Mouse (Mus musculus) hindbrain, postnatal 0 days (tissue): ENCODE measurements at regions not wholly inside any gene's neighbourhood (a gene's known extent, or its start where the extent isn't known, plus 50 kb on each side); places are given as distances from the start of the nearest gene placed in this dataset.
A peak's percentile ranks its signal among the peaks of the same experiment; 100 is the strongest.

Experiments
- ATAC-seq: fragments of 200-750 bp; cut with Nextera tagmentation; 2 replicates; pipeline ENCODE4 v1.8.0; 2017; ENCODE audit warnings: mild to moderate bottlenecking, moderate TSS enrichment, moderate library complexity
- DNase-seq: peaks from one replicate; pipeline ENCODE4 v3.0.0-alpha.2; 2015; ENCODE audit warnings: low spot score
- H3K27ac ChIP-seq: fragments of 300-500 bp; sonication (generic); 2 replicates; pipeline ENCODE4 v1.5.1; 2014; ENCODE audit warnings: mild to moderate bottlenecking
- H3K27me3 ChIP-seq: fragments of 300-500 bp; sonication (generic); 2 replicates; pipeline ENCODE4 v1.6.1; 2014; ENCODE audit warnings: low read length, mixed read lengths; ENCODE audit not compliant: insufficient read depth
- H3K36me3 ChIP-seq: fragments of 300-500 bp; sonication (generic); 2 replicates; pipeline ENCODE4 v1.6.1; 2014; ENCODE audit warnings: low read length, mixed read lengths; ENCODE audit not compliant: insufficient read depth
- H3K4me1 ChIP-seq: fragments of 300-500 bp; sonication (generic); 2 replicates; pipeline ENCODE4 v1.6.1; 2014; ENCODE audit warnings: antibody characterized with exemption, low read length, mixed read lengths; ENCODE audit not compliant: insufficient read depth
- H3K4me2 ChIP-seq: fragments of 300-500 bp; sonication (generic); 2 replicates; pipeline ENCODE4 v1.6.1; 2014; ENCODE audit warnings: low read depth, mild to moderate bottlenecking, low read length, moderate library complexity, mixed read lengths
- H3K4me3 ChIP-seq: fragments of 300-500 bp; sonication (generic); 2 replicates; pipeline ENCODE4 v1.5.1; 2014; ENCODE audit warnings: low read length
- H3K9ac ChIP-seq: fragments of 300-500 bp; sonication (generic); replicated peaks from 2 replicates; pipeline ENCODE4 v1.6.1; 2014; ENCODE audit warnings: mild to moderate bottlenecking, low read length, moderate library complexity, mixed read lengths
- H3K9me3 ChIP-seq: fragments of 300-500 bp; sonication (generic); 2 replicates; pipeline ENCODE4 v1.6.1; 2016; ENCODE audit warnings: low read length, mixed read lengths
- CTCF ChIP-seq: IDR thresholded peaks from 2 replicates; pipeline ENCODE4 v1.5.1; 2016; ENCODE audit warnings: antibody characterized with exemption, control low read depth, low read depth
- WGBS: fragments of 180-500 bp; shearing (Covaris S2); extraction: QIAGEN DNeasy Blood & Tissue Kit; methylation state at CpG from one replicate; pipeline ENCODE4 v1.1.7; 2014; 5-methylcytosine and 5-hydroxymethylcytosine counted together

DNA sequence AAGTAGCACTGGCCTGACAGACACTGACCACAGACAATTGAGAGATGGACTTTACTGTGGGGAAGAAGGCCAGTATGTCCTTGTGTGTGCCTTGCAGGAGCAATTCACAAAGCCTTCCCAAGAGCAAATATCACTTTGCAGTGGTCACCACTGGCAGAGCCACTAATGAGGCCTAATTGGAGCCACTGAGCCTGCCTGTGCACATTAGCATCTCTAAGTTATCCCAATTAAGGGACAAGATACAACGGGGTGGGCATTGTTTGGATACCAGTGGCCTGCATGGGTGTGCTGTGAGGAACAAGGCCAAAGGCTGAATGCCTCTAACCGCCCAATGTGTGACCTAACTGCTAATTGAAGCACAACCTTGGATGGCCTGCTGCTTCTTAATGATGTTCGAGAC lies 433.4 kb upstream of the Ptbp2 start:
- Histone ChIP-seq H3K4me2 (no peak overlapping the region), H3K27ac (no peak overlapping the region), H3K36me3 (no peaks in the 10 kb centered on the region), H3K4me3 (no peak overlapping the region), H3K9ac (no peak overlapping the region), H3K4me1 (no peaks in the 10 kb centered on the region), H3K27me3 (no peaks in the 10 kb centered on the region), H3K9me3 (no peaks in the 10 kb centered on the region)
- DNase-seq (no peak), ATAC-seq (no peak)
- WGBS: 48% methylated on average over 3 of the region's 3 CpGs
- no peak for TF ChIP-seq CTCF

DNA sequence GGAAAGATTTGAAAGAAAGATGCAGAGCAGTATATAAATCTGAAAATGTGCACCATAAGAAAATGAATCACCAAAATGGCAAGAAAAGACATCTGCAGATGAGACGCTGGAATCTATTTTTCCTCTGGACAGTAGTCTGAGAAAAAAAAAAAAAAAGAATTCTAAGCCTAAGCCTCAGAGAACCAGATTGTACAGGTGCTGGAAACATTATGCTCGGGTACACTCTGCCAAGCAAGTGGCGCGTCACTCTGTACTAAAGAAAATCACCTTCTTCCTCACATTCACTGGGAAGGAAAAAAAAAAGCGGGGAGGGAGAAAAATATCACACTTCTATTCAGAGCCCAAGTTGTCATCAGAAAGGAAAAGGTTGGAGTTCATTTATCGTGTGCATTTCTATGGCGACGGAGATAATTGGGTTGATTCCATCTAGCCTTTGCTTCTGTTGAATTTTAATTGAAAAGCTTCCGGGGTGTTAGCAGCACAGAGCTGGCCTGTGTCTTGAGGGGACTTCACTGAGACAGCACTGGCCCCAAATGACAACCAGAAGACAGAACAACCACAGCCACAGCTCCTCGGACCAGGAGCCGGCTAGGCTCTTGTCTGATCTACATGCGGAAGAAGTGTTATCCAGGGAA lies 430.5 kb upstream of the Ptbp2 start:
- Histone ChIP-seq H3K4me1 (no peaks in the 10 kb centered on the region), H3K4me3 (no peak overlapping the region), H3K27ac (no peak overlapping the region), H3K9me3 (no peaks in the 10 kb centered on the region), H3K27me3 (no peaks in the 10 kb centered on the region), H3K4me2 (no peak overlapping the region), H3K36me3 (no peaks in the 10 kb centered on the region), H3K9ac (no peak overlapping the region)
- ATAC-seq: no peak
- no peak for TF ChIP-seq CTCF
- DNase-seq: peak; percentile 25
- WGBS: 50% methylated on average over 12 of the region's 12 CpGs

DNA sequence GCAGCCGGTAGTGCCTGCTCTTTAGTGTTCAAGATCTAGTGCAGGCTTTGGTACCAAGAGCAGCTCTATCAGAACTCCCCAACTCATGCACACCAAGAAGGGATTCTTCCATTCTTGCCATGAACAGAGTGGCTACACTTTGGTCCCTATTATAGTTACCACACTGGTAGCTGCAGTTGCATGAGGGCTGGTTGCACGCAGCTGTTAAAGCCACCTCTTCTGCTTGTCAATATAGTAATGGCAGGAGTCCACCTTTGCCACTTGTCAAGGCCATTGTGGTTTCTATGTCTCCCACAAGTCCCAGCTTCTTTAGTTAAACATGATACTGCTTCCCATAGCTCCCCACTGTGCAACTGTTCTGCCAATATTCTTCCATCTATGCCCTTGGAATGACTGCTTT lies 415.1 kb upstream of the Ptbp2 start:
- DNase-seq: no peak
- H3K4me3 ChIP-seq: no peak overlapping the region
- no peak overlapping the region for H3K4me2 ChIP-seq
- no peaks in the 10 kb centered on the region for H3K4me1 ChIP-seq
- no peak for TF ChIP-seq CTCF
- 90% methylated on average over 2 of the region's 2 CpGs for WGBS
- ATAC-seq: no peak
- no peak overlapping the region for H3K9ac ChIP-seq
- no peaks in the 10 kb centered on the region for H3K36me3 ChIP-seq
- no peaks in the 10 kb centered on the region for H3K9me3 ChIP-seq
- H3K27ac ChIP-seq: no peak overlapping the region
- H3K27me3 ChIP-seq: no peaks in the 10 kb centered on the region

- no peak overlapping the region for H3K27ac ChIP-seq
- H3K4me2 ChIP-seq: no peak overlapping the region
- no peaks in the 10 kb centered on the region for H3K36me3 ChIP-seq
- no peaks in the 10 kb centered on the region for H3K27me3 ChIP-seq
- no peak for TF ChIP-seq CTCF
- no peak for ATAC-seq
- no peak overlapping the region for H3K9ac ChIP-seq
- no peaks in the 10 kb centered on the region for H3K9me3 ChIP-seq
- no peak overlapping the region for H3K4me3 ChIP-seq
- DNase-seq: no peak
- WGBS: 79% methylated on average over 3 of the region's 3 CpGs
- H3K4me1 ChIP-seq: 0 out of 2 replicates have a peak, but pooled peaks cover 3% of the 10 kb centered on the region
Observed at GRCm38 (mm10) chr3:120194501-120194900, 410.2 kb upstream of the Ptbp2 start.

DNA sequence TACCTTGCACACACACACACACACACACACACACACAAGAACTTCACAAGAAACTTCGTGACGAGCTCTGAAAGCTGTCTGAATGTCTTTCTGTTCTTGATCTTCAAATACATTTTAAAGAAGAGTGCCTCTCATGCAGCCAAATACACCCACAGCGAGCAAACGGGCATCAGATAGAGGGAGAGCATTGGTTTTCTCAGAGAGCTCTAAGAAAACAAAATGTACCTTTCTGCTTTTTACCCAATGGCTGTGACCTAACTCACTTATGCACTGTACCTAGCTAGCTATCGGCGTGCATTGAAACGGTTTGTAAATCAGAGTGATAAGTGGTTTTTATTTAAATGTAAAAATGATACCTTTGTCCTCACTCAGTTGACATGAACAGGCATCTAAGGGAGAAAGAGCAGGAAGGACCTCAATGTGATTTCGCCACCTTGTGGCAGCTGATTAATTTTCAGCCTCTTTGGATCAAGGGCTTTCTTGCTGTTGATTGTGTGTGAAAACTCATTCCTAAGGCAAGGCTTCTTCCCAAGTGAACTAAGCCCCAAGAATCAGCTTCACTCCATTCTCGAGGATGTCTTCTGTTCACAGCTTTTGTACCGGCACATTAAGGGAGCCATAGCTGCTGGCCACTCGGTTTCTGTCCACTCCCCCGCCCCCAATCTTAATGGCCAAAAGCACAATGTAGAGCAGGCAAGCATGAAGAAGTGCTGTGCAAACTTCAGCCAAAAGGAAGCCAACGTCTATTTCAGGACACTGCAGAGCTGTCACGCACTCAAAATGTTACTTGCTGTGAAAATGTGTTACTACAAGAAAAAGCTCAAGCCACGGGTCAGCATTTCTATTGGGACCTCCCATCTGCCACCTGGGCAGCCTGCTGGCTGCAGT lies 408.4 kb upstream of the Ptbp2 start:
- Histone ChIP-seq H3K9ac (no peak overlapping the region), H3K36me3 (no peaks in the 10 kb centered on the region), H3K4me2 (peak overlapping the region; percentile 43), H3K4me1 (0 out of 2 replicates have a peak, but pooled peaks cover 3% of the 10 kb centered on the region), H3K9me3 (no peaks in the 10 kb centered on the region), H3K27ac (no peak overlapping the region), H3K4me3 (no peak overlapping the region), H3K27me3 (no peaks in the 10 kb centered on the region)
- 27% methylated on average over 15 of the region's 15 CpGs for WGBS
- ATAC-seq: peak; percentile 79
- peak; percentile 90 for DNase-seq
- TF ChIP-seq CTCF: peak; percentile 85

- 90% methylated on average over 1 of the region's 1 CpGs for WGBS
- DNase-seq (no peak), ATAC-seq (no peak)
- no peak overlapping the region for H3K4me2 ChIP-seq
- H3K4me1 ChIP-seq: 0 out of 2 replicates have a peak, but pooled peaks cover 3% of the 10 kb centered on the region
- no peak overlapping the region for H3K9ac ChIP-seq
- TF ChIP-seq CTCF: no peak
- H3K27ac ChIP-seq: no peak overlapping the region
- H3K9me3 ChIP-seq: no peaks in the 10 kb centered on the region
- no peaks in the 10 kb centered on the region for H3K27me3 ChIP-seq
- H3K36me3 ChIP-seq: no peaks in the 10 kb centered on the region
- H3K4me3 ChIP-seq: no peak overlapping the region
Observed at GRCm38 (mm10) chr3:120189606-120190005, 405.3 kb upstream of the Ptbp2 start.
